Mouse (Mus musculus): ENCODE results near the gene Lama4.

Gene Lama4

GRCm38 (mm10) chr10:38965075-38965781, at the start of gene Lama4:
TSS of gene Lama4 (plus strand) at chr10:38965515.
- DNase-seq (ENCODE audit: low spot score), result peak; percentile 57

- DNase-seq (ENCODE audit: low spot score), result no peak
These were observed 49.2 kb upstream of the Lama4 start for GRCm38 (mm10) chr10:38916027-38916617.

- DNase-seq (ENCODE audit: low spot score), result no peak
These were observed 36.2 kb upstream of the Lama4 start for GRCm38 (mm10) chr10:38928940-38929697.

- no peak for DNase-seq (ENCODE audit: low spot score)
These were observed 20.6 kb upstream of the Lama4 start for GRCm38 (mm10) chr10:38944701-38945100.

- DNase-seq (ENCODE audit: low spot score), result no peak
These were observed 3.4 kb upstream of the Lama4 start for GRCm38 (mm10) chr10:38961920-38962319.

GRCm38 (mm10) chr10:38964719-38965074, 618 bp upstream of the Lama4 start:
- no peak for DNase-seq (ENCODE audit: low spot score)

- DNase-seq (ENCODE audit: low spot score), result peak; percentile 25
These were observed 542 bp downstream of the Lama4 start for GRCm38 (mm10) chr10:38965857-38966256.

- DNase-seq (ENCODE audit: low spot score), result no peak
These were observed 1.3 kb downstream of the Lama4 start for GRCm38 (mm10) chr10:38966646-38967045.

GRCm38 (mm10) chr10:38968326-38969072, 3.2 kb downstream of the Lama4 start:
- no peak for DNase-seq (ENCODE audit: low spot score)

- no peak for DNase-seq (ENCODE audit: low spot score)
These were observed 4.2 kb downstream of the Lama4 start for GRCm38 (mm10) chr10:38969543-38969942.

GRCm38 (mm10) chr10:38969975-38970374, 4.7 kb downstream of the Lama4 start:
- DNase-seq (ENCODE audit: low spot score), result no peak

- DNase-seq (ENCODE audit: low spot score), result no peak
These were observed 7.1 kb downstream of the Lama4 start for GRCm38 (mm10) chr10:38972221-38972946.

- DNase-seq (ENCODE audit: low spot score), result no peak
These were observed 7.7 kb downstream of the Lama4 start for GRCm38 (mm10) chr10:38973016-38973415.

- no peak for DNase-seq (ENCODE audit: low spot score)
These were observed 12.9 kb downstream of the Lama4 start for GRCm38 (mm10) chr10:38978195-38978594.

GRCm38 (mm10) chr10:38979699-38980098, 14.4 kb downstream of the Lama4 start:
- no peak for DNase-seq (ENCODE audit: low spot score)

GRCm38 (mm10) chr10:38980980-38981379, 15.7 kb downstream of the Lama4 start:
- DNase-seq (ENCODE audit: low spot score), result no peak

GRCm38 (mm10) chr10:38984358-38985075, 19.2 kb downstream of the Lama4 start:
- DNase-seq (ENCODE audit: low spot score), result no peak

- no peak for DNase-seq (ENCODE audit: low spot score)
These were observed 20.7 kb downstream of the Lama4 start for GRCm38 (mm10) chr10:38986053-38986452.

GRCm38 (mm10) chr10:38992827-38993226, 27.5 kb downstream of the Lama4 start:
- no peak for DNase-seq (ENCODE audit: low spot score)

- DNase-seq (ENCODE audit: low spot score), result no peak
These were observed 28.5 kb downstream of the Lama4 start for GRCm38 (mm10) chr10:38993632-38994424.
